Mouse (Mus musculus): ENCODE measurements at regions not wholly inside any gene's neighbourhood (a gene's known extent, or its start where the extent isn't known, plus 50 kb on each side); places are given as distances from the start of the nearest gene placed in this dataset.

DNA sequence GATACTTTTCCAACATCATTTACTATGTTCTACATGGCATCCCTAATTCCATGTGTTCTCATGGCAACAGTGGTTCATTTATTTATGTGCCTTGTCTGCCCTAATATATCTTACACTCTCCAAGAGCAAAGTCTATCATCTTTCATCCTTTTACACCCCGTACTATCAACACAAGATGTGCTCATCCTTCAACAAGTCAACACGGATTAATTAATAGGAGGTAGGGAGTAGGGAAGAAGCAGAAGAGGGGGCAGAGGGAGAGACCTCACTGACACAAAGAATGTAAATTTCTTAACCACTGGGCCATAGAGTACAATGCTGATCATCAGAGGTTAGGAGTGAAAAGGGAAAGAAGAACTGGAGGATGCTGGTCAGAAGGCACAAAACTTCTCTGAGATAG is 267.0 kb upstream of the Setmar start:
- no peak for DNase-seq (ENCODE audit: low spot score)

DNA sequence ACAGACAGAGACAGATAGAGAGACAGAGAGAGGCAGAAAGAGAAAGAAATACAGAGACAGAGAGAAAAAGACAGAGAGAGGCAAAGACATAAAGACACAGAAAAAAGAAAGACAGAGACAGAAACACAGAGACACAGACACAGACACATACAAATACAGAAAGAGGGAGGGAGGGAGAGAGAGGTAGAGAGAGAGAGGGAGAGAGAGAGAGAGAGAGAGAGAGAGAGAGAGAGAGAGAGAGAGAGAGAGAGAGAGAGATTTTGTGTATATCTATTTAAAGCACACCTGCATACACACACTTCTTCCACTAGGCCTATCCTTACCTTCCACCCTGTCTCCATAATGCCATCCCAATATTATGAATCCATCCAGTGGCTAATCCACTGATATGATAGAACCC is 261.8 kb upstream of the Setmar start:
- DNase-seq (ENCODE audit: low spot score): no peak
